Mouse (Mus musculus) embryonic facial prominence, embryonic 15.5 days (tissue): ENCODE results near the gene Fbxw2. TPM values are rescaled to one million over a fixed set of nuclear protein-coding genes. Genes with fewer than 3 reads are reported as not detected.
A peak's percentile ranks its signal among the peaks of the same experiment; 100 is the strongest.
"Not testable (repeated sequence)": the region's sequence is repeated elsewhere in the genome, so short reads cannot be mapped to it uniquely, and the experiment has no call there.

Experiments
- ATAC-seq: fragments of 200-750 bp; cut with Nextera tagmentation; 2 replicates; pipeline ENCODE4 v1.8.0; 2017; ENCODE audit warnings: low read depth, moderate TSS enrichment; ENCODE audit not compliant: insufficient number of reproducible peaks, low FRiP score, low TSS enrichment
- H3K27ac ChIP-seq: fragments of 300-500 bp; sonication (generic); replicated peaks from 2 replicates; pipeline ENCODE4 v1.5.1; 2015; ENCODE audit warnings: mild to moderate bottlenecking, inconsistent platforms
- H3K27me3 ChIP-seq: fragments of 300-500 bp; sonication (generic); 2 replicates; pipeline ENCODE4 v1.6.1; 2015; ENCODE audit warnings: inconsistent platforms
- H3K36me3 ChIP-seq: fragments of 300-500 bp; sonication (generic); 2 replicates; pipeline ENCODE4 v1.6.1; 2015; ENCODE audit warnings: mild to moderate bottlenecking, inconsistent platforms
- H3K4me1 ChIP-seq: fragments of 300-500 bp; sonication (generic); 2 replicates; pipeline ENCODE4 v1.6.1; 2015; ENCODE audit warnings: inconsistent platforms
- H3K4me2 ChIP-seq: fragments of 300-500 bp; sonication (generic); replicated peaks from 2 replicates; pipeline ENCODE4 v1.6.1; 2015; ENCODE audit warnings: mild to moderate bottlenecking, inconsistent platforms
- H3K4me3 ChIP-seq: fragments of 300-500 bp; sonication (generic); replicated peaks from 2 replicates; pipeline ENCODE4 v1.5.1; 2015; ENCODE audit warnings: mild to moderate bottlenecking, inconsistent platforms
- H3K9ac ChIP-seq: fragments of 300-500 bp; sonication (generic); 2 replicates; pipeline ENCODE4 v1.6.1; 2015; ENCODE audit warnings: inconsistent platforms
- H3K9me3 ChIP-seq: fragments of 300-500 bp; sonication (generic); replicated peaks from 2 replicates; pipeline ENCODE4 v1.6.1; 2016; ENCODE audit warnings: inconsistent platforms
- WGBS: fragments of 180-500 bp; shearing (Covaris S2); methylation state at CpG from one replicate; pipeline ENCODE4 v1.1.7; 2015; 5-methylcytosine and 5-hydroxymethylcytosine counted together
- polyA plus RNA-seq: library from polyadenylated mRNA; unstranded; fragments of >200 nt; fragmentation: Nextera tagmentation; extraction: Ambion mirVana; gene quantifications from 2 replicates; pipeline ENCODE4 v1.2.1, GENCODE M21; 2015

Fbxw2 gene
- polyA plus RNA-seq, 1 experiment from 2014 or later, result 95.6 TPM

GRCm38 (mm10) chr2:34840143-34840542 is 14.0 kb upstream of the Fbxw2 start:
- not testable (repeated sequence) for H3K36me3 ChIP-seq, H3K4me3 ChIP-seq, H3K4me2 ChIP-seq, H3K27ac ChIP-seq, ATAC-seq, H3K27me3 ChIP-seq, H3K4me1 ChIP-seq, H3K9me3 ChIP-seq, H3K9ac ChIP-seq
- WGBS, result 74% methylated on average over 5 of the region's 5 CpGs

- H3K27me3 ChIP-seq, result no peaks in the 10 kb centered on the region
- no peak for ATAC-seq
- no peaks in the 10 kb centered on the region for H3K36me3 ChIP-seq
- no peak overlapping the region for H3K4me2 ChIP-seq
- 65% methylated on average over 3 of the region's 3 CpGs for WGBS
- no peak overlapping the region for H3K9ac ChIP-seq
- no peak overlapping the region for H3K27ac ChIP-seq
- H3K4me3 ChIP-seq, result no peak overlapping the region
- H3K4me1 ChIP-seq, result no peaks in the 10 kb centered on the region
- H3K9me3 ChIP-seq, result no peaks in the 10 kb centered on the region
Observed at GRCm38 (mm10) chr2:34835669-34836068, 9.6 kb upstream of the Fbxw2 start.

GRCm38 (mm10) chr2:34833624-34834023 is 7.5 kb upstream of the Fbxw2 start:
- Histone ChIP-seq H3K36me3 (no peaks in the 10 kb centered on the region), H3K9ac (no peak overlapping the region), H3K9me3 (no peaks in the 10 kb centered on the region), H3K27ac (no peak overlapping the region), H3K4me2 (no peak overlapping the region), H3K4me1 (no peaks in the 10 kb centered on the region), H3K4me3 (no peak overlapping the region), H3K27me3 (no peaks in the 10 kb centered on the region)
- no peak for ATAC-seq
- WGBS, result 86% methylated on average over 17 of the region's 17 CpGs

GRCm38 (mm10) chr2:34832766-34833457 is 6.8 kb upstream of the Fbxw2 start, which contains the start of gene Gm34653:
Gm34653 (plus strand) TSS chr2:34833007.
- H3K36me3 ChIP-seq, H3K4me2 ChIP-seq, H3K27me3 ChIP-seq, H3K9ac ChIP-seq, H3K4me1 ChIP-seq, ATAC-seq, H3K4me3 ChIP-seq, H3K27ac ChIP-seq, H3K9me3 ChIP-seq: not testable (repeated sequence)
- 65% methylated on average over 11 of the region's 11 CpGs for WGBS

GRCm38 (mm10) chr2:34830066-34830465 is 4.0 kb upstream of the Fbxw2 start:
- H3K4me1 ChIP-seq, H3K27ac ChIP-seq, H3K9me3 ChIP-seq, H3K36me3 ChIP-seq, ATAC-seq, H3K27me3 ChIP-seq, H3K4me3 ChIP-seq, H3K9ac ChIP-seq, H3K4me2 ChIP-seq: not testable (repeated sequence)
- 93% methylated on average over 17 of the region's 17 CpGs for WGBS

- 88% methylated on average over 1 of the region's 1 CpGs for WGBS
- no peaks in the 10 kb centered on the region for H3K27me3 ChIP-seq
- no peak overlapping the region for H3K9ac ChIP-seq
- H3K4me1 ChIP-seq, result peaks cover 13% of the 10 kb centered on the region
- H3K4me2 ChIP-seq, result no peak overlapping the region
- H3K27ac ChIP-seq, result no peak overlapping the region
- no peaks in the 10 kb centered on the region for H3K9me3 ChIP-seq
- no peaks in the 10 kb centered on the region for H3K36me3 ChIP-seq
- no peak for ATAC-seq
- H3K4me3 ChIP-seq, result no peak overlapping the region
Observed at GRCm38 (mm10) chr2:34828026-34828425, 1.9 kb upstream of the Fbxw2 start.

GRCm38 (mm10) chr2:34827591-34827990 is 1.5 kb upstream of the Fbxw2 start:
- WGBS, result 81% methylated on average over 4 of the region's 4 CpGs
- no peak overlapping the region for H3K4me2 ChIP-seq
- H3K36me3 ChIP-seq, result peaks cover under 1% of the 10 kb centered on the region; the same call in 1 of the 2 replicates
- H3K4me1 ChIP-seq, result peaks cover 13% of the 10 kb centered on the region
- H3K9me3 ChIP-seq, result no peaks in the 10 kb centered on the region
- ATAC-seq, result no peak
- H3K9ac ChIP-seq, result no peak overlapping the region
- H3K27me3 ChIP-seq, result no peaks in the 10 kb centered on the region
- H3K27ac ChIP-seq, result no peak overlapping the region
- H3K4me3 ChIP-seq, result no peak overlapping the region

GRCm38 (mm10) chr2:34826460-34827231 is 535 bp upstream of the Fbxw2 start:
- Histone ChIP-seq H3K4me2 (peak overlapping the region; percentile 84), H3K4me3 (peak overlapping the region; percentile 96), H3K9me3 (no peaks in the 10 kb centered on the region), H3K36me3 (peaks cover 7% of the 10 kb centered on the region; the same call in 1 of the 2 replicates), H3K27ac (peak overlapping the region; percentile 81), H3K9ac (peak overlapping the region; percentile 98), H3K4me1 (peaks cover 13% of the 10 kb centered on the region), H3K27me3 (no peaks in the 10 kb centered on the region)
- 0 out of 2 replicates have a peak, but pooled peaks have one; percentile 19 for ATAC-seq
- WGBS, result 35% methylated on average over 20 of the region's 21 CpGs

GRCm38 (mm10) chr2:34818492-34818891 is 7.6 kb downstream of the Fbxw2 start:
- no peak overlapping the region for H3K4me2 ChIP-seq
- no peaks in the 10 kb centered on the region for H3K27me3 ChIP-seq
- no peaks in the 10 kb centered on the region for H3K4me1 ChIP-seq
- H3K4me3 ChIP-seq, result no peak overlapping the region
- H3K36me3 ChIP-seq, result peaks cover 55% of the 10 kb centered on the region
- no peak overlapping the region for H3K9ac ChIP-seq
- no peaks in the 10 kb centered on the region for H3K9me3 ChIP-seq
- no peak overlapping the region for H3K27ac ChIP-seq
- no peak for ATAC-seq
- WGBS, result 95% methylated on average over 2 of the region's 2 CpGs

- ATAC-seq, H3K27ac ChIP-seq, H3K9ac ChIP-seq, H3K4me2 ChIP-seq, H3K9me3 ChIP-seq, H3K27me3 ChIP-seq, H3K4me3 ChIP-seq, H3K4me1 ChIP-seq: not testable (repeated sequence)
- H3K36me3 ChIP-seq, result peaks cover 65% of the 10 kb centered on the region
- 98% methylated on average over 2 of the region's 2 CpGs for WGBS
Observed at GRCm38 (mm10) chr2:34815893-34816292, 10.2 kb downstream of the Fbxw2 start.

- H3K4me1 ChIP-seq, result no peaks in the 10 kb centered on the region
- WGBS, result 84% methylated on average over 7 of the region's 7 CpGs
- ATAC-seq, result no peak
- H3K9me3 ChIP-seq, result no peaks in the 10 kb centered on the region
- peaks cover 72% of the 10 kb centered on the region for H3K36me3 ChIP-seq
- H3K9ac ChIP-seq, result no peak overlapping the region
- no peak overlapping the region for H3K27ac ChIP-seq
- no peak overlapping the region for H3K4me3 ChIP-seq
- no peak overlapping the region for H3K4me2 ChIP-seq
- H3K27me3 ChIP-seq, result no peaks in the 10 kb centered on the region
Observed at GRCm38 (mm10) chr2:34812706-34813105, 13.4 kb downstream of the Fbxw2 start.
